Mouse (Mus musculus) gastrocnemius, adult 2 months (tissue): Measurements from ENCODE around the gene Stard13. TPM values are rescaled to one million over a fixed set of nuclear protein-coding genes. Genes with fewer than 3 reads are reported as not detected.

Experiments used
- DNase-seq: peaks from one replicate; pipeline ENCODE4 v3.0.0; 2022
- H3K27ac ChIP-seq: fragments of 200-600 bp; 2 replicates; pipeline ENCODE4 v1.8.1; 2022; ENCODE audit warnings: mild to moderate bottlenecking
- H3K4me3 ChIP-seq: fragments of 200-600 bp; 2 replicates; pipeline ENCODE4 v1.8.1; 2022; ENCODE audit warnings: mild to moderate bottlenecking, moderate library complexity
- CTCF ChIP-seq: fragments of 200-600 bp; IDR thresholded peaks from 2 replicates; pipeline ENCODE4 v1.8.1; 2022; ENCODE audit warnings: antibody characterized with exemption, mild to moderate bottlenecking, moderate library complexity
- intact Hi-C: fragments of 180-260 bp; cut with DNase I; formaldehyde crosslinking; loops from one replicate; pipeline ENCODE4 v1.15.1; 2025
- total RNA-seq, 2 experiments: library from RNA; stranded (reverse); gene quantifications; 2 replicates each; pipeline ENCODE4 v1.2.3; 2021

Stard13 gene
- total RNA-seq, 2 experiments from 2014 or later = 6.7 to 7.4 TPM

DNA sequence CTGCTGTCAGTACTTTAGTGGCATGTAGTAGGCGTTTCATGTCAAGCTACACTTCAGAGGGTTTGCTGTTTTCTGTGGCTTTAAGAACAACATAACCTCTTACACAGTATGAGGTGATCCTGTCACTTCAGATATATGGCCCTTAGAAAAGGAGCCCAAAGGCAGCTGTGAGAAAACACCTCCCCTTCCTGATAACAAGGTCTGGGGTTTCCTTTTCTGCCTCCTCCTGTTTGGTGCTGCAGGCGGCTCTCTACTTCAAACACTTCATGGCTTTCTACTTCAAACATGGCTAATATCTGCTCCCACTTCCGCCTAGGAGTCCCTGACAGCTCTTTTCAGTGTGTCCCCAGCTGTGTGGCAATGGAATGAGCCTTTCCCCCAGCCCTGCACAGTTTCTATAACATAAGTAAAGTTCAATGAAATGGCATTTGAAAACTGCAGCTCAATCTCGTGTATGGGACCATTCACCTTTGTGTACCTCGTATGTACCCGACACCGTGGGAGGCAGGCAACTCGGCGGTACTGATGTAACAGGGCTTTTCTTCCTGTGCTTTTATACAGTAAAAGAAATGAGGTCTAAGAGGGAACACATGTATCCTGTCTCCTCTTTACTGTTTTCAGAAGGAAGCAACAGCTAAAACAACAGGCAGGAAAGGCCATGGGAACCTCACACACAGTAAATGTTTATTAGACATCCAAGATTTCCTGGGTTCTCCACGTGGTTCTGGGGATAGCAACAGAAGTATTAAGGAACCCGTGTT, 13.7 kb upstream of the Stard13 start:
- DNase-seq = no peak
- intact Hi-C loops = no loop called here
- peak overlapping the region; percentile 12; the same call in 1 of the 2 replicates for H3K27ac ChIP-seq
- H3K4me3 ChIP-seq = no peak overlapping the region
- no peak for TF ChIP-seq CTCF

DNA sequence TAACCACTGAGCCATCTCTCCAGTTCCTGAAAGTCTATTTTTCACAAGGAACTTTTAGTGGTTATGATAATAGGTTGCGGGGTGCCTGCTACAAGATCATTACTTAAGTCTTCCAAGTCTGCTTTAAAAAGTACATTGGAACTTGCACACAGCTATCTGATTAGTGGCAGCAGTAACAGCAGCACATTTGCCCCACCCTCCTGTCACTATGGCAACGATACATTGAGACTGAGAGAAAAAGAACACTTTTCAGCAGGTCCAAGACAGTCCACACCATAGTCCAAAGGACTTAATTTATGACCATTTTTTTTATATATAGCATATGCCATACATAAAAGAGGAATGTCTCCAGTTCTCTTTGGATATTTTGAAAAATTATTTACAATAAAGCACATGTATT, 12.7 kb upstream of the Stard13 start:
- intact Hi-C loops = no loop called here
- Histone ChIP-seq H3K4me3 (no peak overlapping the region), H3K27ac (no peak overlapping the region)
- TF ChIP-seq CTCF = no peak
- DNase-seq = no peak

DNA sequence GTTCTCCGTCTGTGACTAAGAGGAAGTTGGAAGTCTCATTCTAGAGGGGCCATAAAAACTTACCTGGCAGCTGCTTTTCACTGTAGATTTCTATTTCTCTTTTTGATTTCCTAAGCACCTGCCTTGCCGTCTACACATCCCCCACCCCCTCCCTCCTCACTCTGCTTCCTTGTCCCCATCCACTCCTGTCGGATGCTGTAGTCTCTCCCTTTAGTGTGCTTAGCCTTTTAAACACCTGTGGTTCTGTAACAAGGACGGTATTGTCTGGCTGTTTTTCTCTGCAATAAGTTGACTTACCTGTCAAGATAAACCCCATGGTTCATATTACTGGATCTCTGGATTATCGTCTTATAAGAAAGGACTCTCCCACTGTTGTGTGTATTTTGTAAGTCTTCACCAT, 11.9 kb upstream of the Stard13 start:
- no peak overlapping the region for H3K4me3 ChIP-seq
- DNase-seq = no peak
- no peak overlapping the region for H3K27ac ChIP-seq
- no peak for TF ChIP-seq CTCF
- intact Hi-C loops = no loop called here

DNA sequence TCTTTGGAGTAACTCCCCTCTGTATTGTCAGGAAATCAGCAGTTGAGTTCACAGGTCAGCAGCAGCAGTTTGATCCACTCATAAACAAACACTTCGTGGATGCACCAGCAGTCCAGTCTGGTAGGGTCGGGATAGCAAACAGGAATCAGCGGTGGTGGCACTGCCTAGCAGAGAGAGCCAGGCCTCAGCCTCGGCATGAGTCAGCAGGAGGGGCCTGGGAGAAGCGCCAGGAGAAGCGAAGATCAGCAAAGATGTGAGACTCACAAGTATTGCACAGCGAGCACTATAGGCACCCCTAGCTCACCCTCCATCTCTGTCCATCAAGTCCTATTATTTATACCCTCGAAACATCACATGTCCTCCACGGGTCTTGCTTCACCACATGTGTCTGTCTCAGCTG, 5.1 kb upstream of the Stard13 start:
- intact Hi-C loops = no loop called here
- Histone ChIP-seq H3K4me3 (no peak overlapping the region), H3K27ac (no peak overlapping the region)
- DNase-seq = no peak
- TF ChIP-seq CTCF = no peak

DNA sequence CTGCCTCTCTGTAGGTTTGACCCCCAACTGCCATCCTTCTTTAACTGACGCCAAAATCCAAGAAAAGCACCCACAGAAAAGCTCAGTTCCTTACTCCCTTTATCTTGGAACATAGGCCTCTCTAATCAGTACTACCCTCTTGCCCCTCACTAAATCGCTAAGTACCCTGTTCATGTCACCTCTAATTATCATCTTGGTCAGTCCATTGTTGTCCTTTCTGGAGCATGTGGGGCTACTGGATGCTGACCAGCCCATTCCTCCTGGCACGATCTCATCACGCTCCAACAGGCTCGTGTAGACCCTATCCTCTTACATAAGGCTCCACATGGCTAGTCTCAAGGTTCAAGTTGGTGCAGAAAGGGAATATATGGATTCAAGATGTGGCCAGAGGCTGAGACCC, 2.8 kb upstream of the Stard13 start:
- TF ChIP-seq CTCF = no peak
- DNase-seq = no peak
- Histone ChIP-seq H3K27ac (no peak overlapping the region), H3K4me3 (no peak overlapping the region)
- intact Hi-C loops = no loop called here

DNA sequence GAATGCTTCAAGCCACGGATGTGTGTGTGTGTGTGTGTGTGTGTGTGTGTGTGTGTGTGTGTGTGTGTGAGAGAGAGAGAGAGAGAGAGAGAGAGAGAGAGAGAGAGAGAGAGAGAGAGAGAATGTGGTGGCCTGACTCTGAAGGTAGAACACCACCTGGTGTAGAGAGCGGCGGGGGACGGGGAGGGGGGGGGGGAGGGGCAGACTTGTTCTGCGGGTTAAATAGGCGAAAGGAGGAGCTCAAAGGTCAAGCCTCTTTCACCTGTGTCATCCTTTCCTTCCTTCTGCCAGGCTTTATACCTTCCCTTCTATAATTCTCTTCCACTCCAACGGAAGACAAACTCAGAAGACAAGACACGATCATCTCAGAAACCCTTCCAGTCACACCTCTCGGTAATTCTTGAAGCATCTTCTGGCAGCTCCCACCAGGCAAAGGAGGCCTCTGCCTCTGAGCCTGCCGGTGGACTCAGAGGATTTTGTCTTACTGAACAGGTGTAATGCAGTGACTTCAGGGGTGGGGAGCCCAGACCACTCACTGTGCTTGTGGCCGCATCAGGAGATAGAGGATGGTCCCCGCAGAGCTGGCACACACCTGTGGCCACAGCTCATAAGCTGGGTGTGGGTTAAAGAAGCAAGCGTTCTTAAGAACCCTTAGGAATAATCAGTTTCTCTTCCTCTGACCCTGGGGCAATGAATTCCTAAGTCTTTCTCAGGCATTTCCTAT, 898 bp downstream of the Stard13 start:
- intact Hi-C loops = no loop called here
- peak overlapping the region; percentile 84 for H3K4me3 ChIP-seq

DNA sequence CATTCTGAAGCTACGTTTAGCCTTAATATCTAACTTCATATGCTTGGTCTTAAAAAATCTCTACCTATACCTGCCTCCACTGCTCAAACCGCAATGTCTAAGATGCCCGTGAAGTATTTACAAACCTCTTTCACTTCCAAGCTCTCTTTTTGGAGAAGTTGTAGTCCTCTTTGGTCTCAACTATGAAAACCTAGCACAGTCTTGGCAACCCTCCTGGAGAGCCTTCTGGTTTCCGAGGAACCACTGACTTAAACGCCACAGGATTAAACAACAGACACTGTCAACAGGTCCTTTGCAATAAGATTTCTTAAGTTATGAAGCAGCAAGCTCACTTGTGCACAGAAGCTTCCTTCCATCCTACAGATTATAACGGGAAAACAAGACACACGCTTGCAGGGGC, 1.8 kb downstream of the Stard13 start:
- H3K27ac ChIP-seq = peak overlapping the region; percentile 38
- no peak for TF ChIP-seq CTCF
- intact Hi-C loops = no loop called here
- DNase-seq = no peak
- peak overlapping the region; percentile 17 for H3K4me3 ChIP-seq

More for the DNA sequence above, 898 bp downstream of the Stard13 start:
- DNase-seq = peak; percentile 24
- H3K27ac ChIP-seq = peak overlapping the region; percentile 81
- no peak for TF ChIP-seq CTCF

DNA sequence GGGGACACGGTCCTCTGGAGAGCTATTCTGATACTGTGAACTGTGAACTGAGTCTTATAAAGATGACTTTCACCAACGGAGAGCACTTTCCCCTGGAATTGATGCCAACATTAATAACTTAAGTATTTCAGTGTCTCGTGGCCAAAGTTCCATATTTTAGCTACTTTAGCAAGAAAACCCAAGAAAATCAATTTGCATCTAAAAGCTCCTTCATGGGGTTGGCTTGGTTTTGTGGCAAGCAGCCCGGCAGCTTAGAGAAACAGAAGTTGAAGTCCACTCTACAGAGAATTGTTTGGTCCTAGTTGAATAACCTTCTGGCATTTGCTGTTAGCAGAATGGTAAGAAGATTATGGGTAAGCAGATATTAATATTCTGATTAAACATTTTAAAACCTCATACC, 2.2 kb downstream of the Stard13 start:
- Histone ChIP-seq H3K27ac (peak overlapping the region; percentile 40; the same call in 1 of the 2 replicates), H3K4me3 (no peak overlapping the region; the same call in 1 of the 2 replicates)
- TF ChIP-seq CTCF = no peak
- intact Hi-C loops = no loop called here
- peak; percentile 45 for DNase-seq

DNA sequence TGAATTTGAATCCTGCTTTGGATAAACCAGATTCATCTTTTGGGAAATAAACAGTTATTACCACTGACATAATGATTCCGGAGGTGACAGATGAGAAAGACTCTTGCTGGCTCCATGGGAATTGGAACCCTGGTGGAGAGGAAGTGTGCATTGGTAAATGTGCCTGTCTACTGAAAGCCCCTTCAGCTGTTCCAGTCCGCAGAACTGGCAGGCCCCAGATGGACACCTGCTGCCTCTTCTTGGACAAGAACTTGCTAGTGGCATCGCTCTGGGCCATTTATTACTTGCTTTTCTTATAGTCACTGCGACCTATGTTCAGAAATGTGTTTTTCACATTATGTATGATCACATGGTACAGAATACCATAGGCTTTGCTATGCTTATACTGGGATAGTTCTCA, 3.2 kb downstream of the Stard13 start:
- no peak overlapping the region; the same call in 1 of the 2 replicates for H3K27ac ChIP-seq
- intact Hi-C loops = no loop called here
- TF ChIP-seq CTCF = no peak
- H3K4me3 ChIP-seq = no peak overlapping the region
- DNase-seq = no peak

DNA sequence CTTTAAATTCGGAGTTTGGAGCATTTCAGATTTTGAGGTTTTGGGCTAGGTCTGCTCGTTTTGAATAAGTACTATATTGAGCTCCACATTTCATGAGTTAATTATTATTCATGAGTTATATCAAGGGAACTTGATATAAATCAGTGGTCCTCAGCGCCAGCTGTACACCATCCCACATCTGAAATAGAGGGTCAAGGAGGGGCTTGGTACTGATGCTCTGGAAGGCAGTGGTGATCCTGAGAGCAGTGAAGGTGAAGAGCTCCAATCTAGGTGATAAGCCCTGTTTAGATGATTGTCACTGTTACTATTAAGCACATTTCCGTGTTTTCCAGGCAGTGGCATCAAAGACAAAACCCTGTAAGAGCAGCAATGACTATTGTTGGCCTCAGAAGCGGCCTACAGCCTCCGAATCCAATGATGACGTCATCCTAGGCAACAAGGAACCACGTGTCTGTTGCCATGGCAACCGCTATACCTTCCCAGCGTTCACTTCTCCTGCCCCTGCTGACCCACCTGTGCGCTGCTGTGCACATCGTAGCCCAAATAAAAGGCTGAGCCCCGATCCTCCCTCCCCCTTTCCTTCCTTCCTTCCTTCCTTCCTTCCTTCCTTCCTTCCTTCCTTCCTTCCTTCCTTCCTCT, 5.2 kb downstream of the Stard13 start:
- intact Hi-C loops = no loop called here
- H3K4me3 ChIP-seq = no peak overlapping the region
- TF ChIP-seq CTCF = no peak
- DNase-seq = no peak
- H3K27ac ChIP-seq = no peak overlapping the region

DNA sequence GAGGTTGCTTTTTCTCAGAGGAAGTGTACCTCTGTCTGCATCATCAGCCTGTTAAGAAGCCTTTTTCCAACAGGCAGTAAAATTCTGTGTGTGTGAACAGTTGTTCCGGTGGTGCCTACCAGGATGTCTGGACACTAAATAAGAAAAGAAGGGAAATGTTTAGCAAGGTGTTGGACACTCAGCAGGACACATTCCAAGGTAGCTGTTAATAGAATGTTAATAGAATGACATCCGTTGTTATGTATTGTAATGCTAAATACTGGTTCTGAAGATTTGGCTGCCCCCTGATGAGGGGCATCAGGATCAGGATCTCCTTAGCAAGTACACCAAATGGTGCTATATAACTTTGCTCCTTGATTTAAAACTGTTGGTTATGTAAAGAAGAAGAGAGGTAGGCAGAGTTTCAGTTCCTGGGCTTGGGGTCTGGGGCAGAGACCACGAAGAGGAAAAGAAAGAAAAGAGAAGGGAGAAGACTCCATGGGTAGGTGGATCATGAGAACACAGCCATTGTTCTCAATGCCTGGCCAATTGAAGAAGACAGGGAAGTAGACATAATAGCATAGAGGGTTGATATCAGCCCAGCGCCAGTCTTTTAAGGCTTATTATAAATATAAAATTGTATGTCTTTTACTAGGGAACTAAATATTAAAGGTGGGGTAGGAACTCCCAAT, 9.8 kb downstream of the Stard13 start:
- Histone ChIP-seq H3K27ac (no peak overlapping the region), H3K4me3 (no peak overlapping the region)
- no peak for TF ChIP-seq CTCF
- intact Hi-C loops = no loop called here
- no peak for DNase-seq

DNA sequence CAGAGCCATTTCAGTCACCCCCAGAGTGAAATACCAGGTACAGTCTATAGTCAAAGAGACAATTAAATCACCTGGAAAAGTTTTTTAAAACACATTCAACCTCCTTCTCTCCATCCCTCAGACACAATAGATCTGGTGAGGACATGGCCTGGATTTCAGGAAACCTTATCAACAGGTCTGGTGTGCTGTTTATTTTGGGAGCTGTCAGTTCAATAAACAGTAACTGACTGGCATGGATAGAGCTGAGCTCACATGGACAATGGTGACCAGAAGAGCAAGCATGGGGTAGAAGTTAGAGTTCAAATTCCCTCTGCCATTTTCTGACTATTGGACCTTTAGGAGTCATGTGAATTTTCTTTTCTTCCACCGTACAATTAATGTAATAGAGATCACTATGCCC, 10.8 kb downstream of the Stard13 start:
- no peak overlapping the region for H3K4me3 ChIP-seq
- no peak overlapping the region for H3K27ac ChIP-seq
- TF ChIP-seq CTCF = no peak
- intact Hi-C loops = no loop called here
- DNase-seq = no peak
